22 mouse cellular contexts compared by ENCODE assay signal in genomic region chr14:14837627-14838026, GRCm38 (mm10). TPM values are rescaled to one million over a fixed set of nuclear protein-coding genes. Genes with fewer than 3 reads are reported as not detected.
DNase-seq lines count a peak whose midpoint lies in the region; ATAC-seq and TF ChIP-seq lines count a peak whose summit lies in the region.
"Had no signal": no experiment of that assay in that cellular context is flagged by ENCODE, and none has a peak within 500 bp of the region (broad histone marks: within the 10 kb centered on the region; RNA-seq: fewer than 3 reads in every experiment).

No protein-coding gene starts in this region.

- intact Hi-C loops in left cerebral cortex, postnatal 36 days (cut with DNase I), result no loop called here

- H3K9ac ChIP-seq in intestine, embryonic 15.5 days, result no peak overlapping the region
- no peak overlapping the region for H3K9ac ChIP-seq in intestine, postnatal 0 days (ENCODE audit: low read depth, low read length)
- H3K9ac ChIP-seq in lung, embryonic 16.5 days (ENCODE audit: low read length), result no peak overlapping the region
- H3K9ac ChIP-seq: embryonic facial prominence, embryonic 12.5 days; forebrain, embryonic 12.5 days; forebrain, postnatal 0 days; heart, embryonic 15.5 days; hindbrain, embryonic 13.5 days had no signal

- H3K36me3 ChIP-seq in intestine, embryonic 15.5 days, result no peaks in the 10 kb centered on the region
- no peaks in the 10 kb centered on the region for H3K36me3 ChIP-seq in intestine, postnatal 0 days (ENCODE audit: control insufficient read depth, insufficient read depth)
- H3K36me3 ChIP-seq in lung, embryonic 16.5 days (ENCODE audit: control insufficient read depth, insufficient read depth, low read length), result no peaks in the 10 kb centered on the region
- H3K36me3 ChIP-seq: embryonic facial prominence, embryonic 12.5 days; forebrain, embryonic 12.5 days; heart, embryonic 15.5 days; hindbrain, embryonic 13.5 days had no signal

- peak; percentile 28 for DNase-seq in cerebellum, adult 9-11 months
- no peak for DNase-seq in cerebellum, postnatal 4 days (ENCODE audit: low spot score in 2 of 2)
- DNase-seq in lung, postnatal 4 days, result no peak
- DNase-seq in left cerebral cortex, postnatal 36 days (ENCODE audit: low spot score in 2 of 2), result no peak
- DNase-seq: adrenal gland, postnatal 25 days; embryo, embryonic 11 days; forebrain, postnatal 0 days; gastrocnemius, postnatal 10 days; heart, adult 2 months; heart, postnatal 14 days had no signal

- 0 out of 2 replicates have a peak, but pooled peaks have one; percentile 34 for ATAC-seq in intestine, embryonic 15.5 days
- no peak for ATAC-seq in intestine, postnatal 0 days
- ATAC-seq in lung, embryonic 16.5 days (ENCODE audit: low read depth), result 0 out of 2 replicates have a peak, but pooled peaks have one; percentile 44
- ATAC-seq: forebrain, postnatal 0 days; hindbrain, postnatal 0 days had no signal

- no peaks in the 10 kb centered on the region for H3K27me3 ChIP-seq in intestine, embryonic 15.5 days (replicated peaks)
- no peaks in the 10 kb centered on the region for H3K27me3 ChIP-seq in intestine, postnatal 0 days (replicated peaks; ENCODE audit: control insufficient read depth, insufficient read depth, low read length)
- no peaks in the 10 kb centered on the region for H3K27me3 ChIP-seq in lung, embryonic 16.5 days (ENCODE audit: control insufficient read depth, insufficient read depth, low read depth, low read length)
- H3K27me3 ChIP-seq: CH12.LX; embryonic facial prominence, embryonic 12.5 days; forebrain, embryonic 12.5 days; heart, embryonic 15.5 days; hindbrain, embryonic 13.5 days had no signal

- no peak for TF ChIP-seq CTCF in intestine, postnatal 0 days (IDR thresholded peaks at IDR 0.05; ENCODE audit: low read depth)

- H3K4me2 ChIP-seq in intestine, embryonic 15.5 days (replicated peaks), result no peak overlapping the region
- no peak overlapping the region for H3K4me2 ChIP-seq in intestine, postnatal 0 days (replicated peaks; ENCODE audit: low read depth)
- H3K4me2 ChIP-seq in lung, embryonic 16.5 days (ENCODE audit: low read depth, low read length), result no peak overlapping the region
- H3K4me2 ChIP-seq: embryonic facial prominence, embryonic 12.5 days; forebrain, embryonic 12.5 days; heart, embryonic 11.5 days; heart, embryonic 15.5 days; hindbrain, embryonic 13.5 days had no signal

- 64% methylated on average over 4 of the region's 4 CpGs for WGBS in intestine, embryonic 15.5 days
- 57% methylated on average over 4 of the region's 4 CpGs for WGBS in intestine, postnatal 0 days
- 61% methylated on average over 4 of the region's 4 CpGs for WGBS in lung, embryonic 16.5 days

- no peaks in the 10 kb centered on the region for H3K9me3 ChIP-seq in intestine, embryonic 15.5 days
- no peaks in the 10 kb centered on the region for H3K9me3 ChIP-seq in intestine, postnatal 0 days (ENCODE audit: control insufficient read depth)
- no peaks in the 10 kb centered on the region for H3K9me3 ChIP-seq in lung, embryonic 16.5 days (ENCODE audit: control insufficient read depth, low read length)
- H3K9me3 ChIP-seq: embryonic facial prominence, embryonic 12.5 days; forebrain, embryonic 12.5 days; heart, embryonic 15.5 days; hindbrain, embryonic 13.5 days had no signal

- no peak overlapping the region for H3K27ac ChIP-seq in intestine, embryonic 15.5 days
- no peak overlapping the region for H3K27ac ChIP-seq in intestine, postnatal 0 days (ENCODE audit: low read depth, low read length)
- H3K27ac ChIP-seq in lung, embryonic 16.5 days (ENCODE audit: low read length), result no peak overlapping the region
- H3K27ac ChIP-seq: embryonic facial prominence, embryonic 12.5 days; forebrain, embryonic 12.5 days; heart, adult 2 months; heart, embryonic 15.5 days; hindbrain, embryonic 13.5 days; hindbrain, postnatal 0 days had no signal

- H3K4me1 ChIP-seq in intestine, embryonic 15.5 days (replicated peaks), result 0 out of 2 replicates have a peak, but pooled peaks cover 2% of the 10 kb centered on the region
- no peaks in the 10 kb centered on the region for H3K4me1 ChIP-seq in intestine, postnatal 0 days (replicated peaks; ENCODE audit: control insufficient read depth, insufficient read depth, low read length)
- H3K4me1 ChIP-seq in lung, embryonic 16.5 days (replicated peaks; ENCODE audit: control insufficient read depth, insufficient read depth, low read length), result no peaks in the 10 kb centered on the region; the same call in 1 of the 2 replicates
- H3K4me1 ChIP-seq: embryonic facial prominence, embryonic 12.5 days; forebrain, embryonic 12.5 days; hindbrain, embryonic 13.5 days had no signal

- H3K4me3 ChIP-seq in intestine, embryonic 15.5 days (replicated peaks), result no peak overlapping the region
- H3K4me3 ChIP-seq in intestine, postnatal 0 days (ENCODE audit: low read depth, low read length), result no peak overlapping the region
- no peak overlapping the region for H3K4me3 ChIP-seq in lung, embryonic 16.5 days (ENCODE audit: low read length)
- H3K4me3 ChIP-seq: embryonic facial prominence, embryonic 12.5 days; forebrain, embryonic 12.5 days; heart, adult 2 months; heart, embryonic 15.5 days; hindbrain, embryonic 13.5 days had no signal

RNA-seq across cellular contexts. Expression of gene Nek10, which starts 34.4 kb away (rescaled TPM):
- 0.04 TPM in 1 of 2 replicates, not detected in the other for polyA plus RNA-seq in intestine, embryonic 15.5 days (2015; fragmentation: Nextera tagmentation; extraction: Ambion mirVana)
- not detected in 2 replicates for polyA plus RNA-seq in intestine, postnatal 0 days (2015; fragmentation: Nextera tagmentation; extraction: Ambion mirVana)
- polyA plus RNA-seq in lung, embryonic 16.5 days (2015; fragmentation: Nextera tagmentation; extraction: Ambion mirVana), result 0.33 and 0.39 TPM in 2 replicates
- total RNA-seq in left cerebral cortex, postnatal 36 days (2021), result 1 to 10 TPM; 1.7 to 2.3 TPM
- total RNA-seq: hematopoietic stem cell, adult 5-6 weeks had no signal
- polyA plus RNA-seq: adrenal gland, adult 2 months; heart, embryonic 11.5 days; hindbrain, embryonic 13.5 days had no signal
